Mouse (Mus musculus) thymus, adult 2 months (tissue): ENCODE data around the gene Txndc11. TPM values are rescaled to one million over a fixed set of nuclear protein-coding genes. Genes with fewer than 3 reads are reported as not detected.

Source experiments
- DNase-seq: peaks from one replicate; pipeline ENCODE4 v3.0.0; 2021
- H3K27ac ChIP-seq: fragments of 200-500 bp; 2 replicates; pipeline ENCODE4 v1.5.1; 2012; ENCODE audit warnings: low read length, control low read depth; ENCODE audit not compliant: control insufficient read depth, insufficient read depth
- H3K27me3 ChIP-seq: fragments of 200-500 bp; 2 replicates; pipeline ENCODE4 v1.6.1; 2012; ENCODE audit warnings: mild to moderate bottlenecking, low read length, moderate library complexity, mixed read lengths; ENCODE audit not compliant: control insufficient read depth, insufficient read depth
- H3K36me3 ChIP-seq: fragments of 200-500 bp; 2 replicates; pipeline ENCODE4 v1.6.1; 2012; ENCODE audit warnings: mild to moderate bottlenecking, low read length, moderate library complexity; ENCODE audit not compliant: control insufficient read depth, insufficient read depth
- H3K4me1 ChIP-seq: fragments of 200-500 bp; replicated peaks from 2 replicates; pipeline ENCODE4 v1.6.1; 2012; ENCODE audit warnings: low read length; ENCODE audit not compliant: control insufficient read depth, insufficient read depth
- H3K4me3 ChIP-seq: fragments of 200-500 bp; 2 replicates; pipeline ENCODE4 v1.5.1; 2012; ENCODE audit warnings: mild to moderate bottlenecking, low read length, control low read depth, moderate library complexity; ENCODE audit not compliant: control insufficient read depth, insufficient read depth
- CTCF ChIP-seq: fragments of 200-500 bp; IDR thresholded peaks from 2 replicates; pipeline ENCODE4 v1.5.1; 2012; ENCODE audit warnings: mild to moderate bottlenecking, control low read depth, low read length, moderate library complexity, borderline replicate concordance; ENCODE audit not compliant: control insufficient read depth, poor library complexity, insufficient read depth; ENCODE audit errors: extremely low read depth
- POLR2A ChIP-seq: fragments of 200-500 bp; IDR thresholded peaks from 2 replicates; pipeline ENCODE4 v1.6.1; 2012; ENCODE audit warnings: mild to moderate bottlenecking, low read length, control low read depth, moderate library complexity; ENCODE audit not compliant: control insufficient read depth, poor library complexity, insufficient read depth; ENCODE audit errors: extremely low read depth
- WGBS: fragments of 180-500 bp; shearing (Covaris S2); methylation state at CpG from one replicate; pipeline ENCODE4 v1.1.7; 2018; 5-methylcytosine and 5-hydroxymethylcytosine counted together
- polyA plus RNA-seq: library from polyadenylated mRNA; depleted of rRNA; stranded (reverse); fragments of >200 nt; gene quantifications from 2 replicates; pipeline ENCODE4 v1.2.3, GENCODE M21; 2012

The Txndc11 gene
- polyA plus RNA-seq, 1 experiment, result 35.1 TPM

- 45% methylated on average over 5 of the region's 5 CpGs for WGBS
These were observed 47.4 kb downstream of the Txndc11 start for GRCm38 (mm10) chr16:11086856-11087588.

DNA sequence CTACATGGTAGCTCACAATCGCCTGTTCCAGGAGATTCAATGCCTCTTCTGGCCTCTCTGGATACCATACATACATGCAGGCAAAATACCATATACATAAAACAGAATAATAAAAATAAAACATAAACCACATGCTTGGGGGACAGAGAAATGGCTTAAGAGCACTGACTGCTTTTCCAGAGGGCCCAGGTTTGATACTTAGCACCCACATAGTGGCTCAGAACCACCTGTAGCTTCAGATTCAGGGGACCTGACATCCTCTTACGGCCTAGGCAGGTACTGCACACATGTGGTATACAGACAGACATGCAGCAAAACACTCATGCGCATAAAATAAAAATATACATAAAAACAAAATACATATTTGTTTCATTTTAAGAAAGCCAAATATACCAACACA lies 48.2 kb downstream of the Txndc11 start:
- no peaks in the 10 kb centered on the region for H3K4me1 ChIP-seq
- DNase-seq, result no peak
- H3K27ac ChIP-seq, result no peak overlapping the region
- 98% methylated on average over 3 of the region's 3 CpGs for WGBS
- H3K27me3 ChIP-seq, result no peaks in the 10 kb centered on the region
- peaks cover 43% of the 10 kb centered on the region for H3K36me3 ChIP-seq
- H3K4me3 ChIP-seq, result no peak overlapping the region
- TF ChIP-seq CTCF, result no peak
- no peak for TF ChIP-seq POLR2A

More at GRCm38 (mm10) chr16:11086856-11087588, 47.4 kb downstream of the Txndc11 start:
- Histone ChIP-seq H3K36me3 (peaks cover 43% of the 10 kb centered on the region), H3K27me3 (no peaks in the 10 kb centered on the region), H3K4me3 (no peak overlapping the region), H3K27ac (no peak overlapping the region), H3K4me1 (no peaks in the 10 kb centered on the region)
- no peak for DNase-seq
- no peak for TF ChIP-seq POLR2A
- TF ChIP-seq CTCF, result no peak

DNA sequence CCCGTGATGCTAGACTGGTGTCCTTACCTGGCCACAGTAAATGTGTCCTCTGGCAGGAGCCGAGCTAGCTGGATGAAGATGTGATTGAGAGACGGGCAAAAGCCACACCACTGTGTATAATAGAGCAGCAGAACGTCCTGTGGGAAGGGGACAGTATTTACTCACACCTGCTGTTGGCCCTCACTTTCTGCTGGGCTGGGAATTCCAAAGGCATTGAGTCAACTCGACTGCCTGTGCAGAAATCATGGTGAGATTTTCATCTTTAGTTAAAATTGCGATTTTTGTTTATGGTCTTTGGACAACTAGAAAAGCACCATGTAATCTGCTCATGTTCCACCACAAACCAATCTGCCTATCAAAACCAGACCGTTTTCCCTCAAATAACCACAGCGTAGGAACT lies 50.3 kb downstream of the Txndc11 start:
- Histone ChIP-seq H3K36me3 (peaks cover 40% of the 10 kb centered on the region), H3K4me1 (no peaks in the 10 kb centered on the region), H3K4me3 (no peak overlapping the region), H3K27me3 (no peaks in the 10 kb centered on the region), H3K27ac (no peak overlapping the region)
- no peak for DNase-seq
- WGBS, result 97% methylated on average over 8 of the region's 8 CpGs
- no peak for TF ChIP-seq POLR2A
- no peak for TF ChIP-seq CTCF

GRCm38 (mm10) chr16:11078216-11078869 lies 56.1 kb downstream of the Txndc11 start:
- no peak for TF ChIP-seq CTCF
- no peak for TF ChIP-seq POLR2A
- no peaks in the 10 kb centered on the region for H3K27me3 ChIP-seq
- no peak for DNase-seq
- H3K4me1 ChIP-seq, result peaks cover 15% of the 10 kb centered on the region
- H3K36me3 ChIP-seq, result peaks cover 32% of the 10 kb centered on the region
- WGBS, result 44% methylated on average over 3 of the region's 3 CpGs
- no peak overlapping the region for H3K4me3 ChIP-seq
- H3K27ac ChIP-seq, result peak overlapping the region; percentile 77

- DNase-seq, result no peak
These were observed 56.7 kb downstream of the Txndc11 start for GRCm38 (mm10) chr16:11077601-11078201.

DNA sequence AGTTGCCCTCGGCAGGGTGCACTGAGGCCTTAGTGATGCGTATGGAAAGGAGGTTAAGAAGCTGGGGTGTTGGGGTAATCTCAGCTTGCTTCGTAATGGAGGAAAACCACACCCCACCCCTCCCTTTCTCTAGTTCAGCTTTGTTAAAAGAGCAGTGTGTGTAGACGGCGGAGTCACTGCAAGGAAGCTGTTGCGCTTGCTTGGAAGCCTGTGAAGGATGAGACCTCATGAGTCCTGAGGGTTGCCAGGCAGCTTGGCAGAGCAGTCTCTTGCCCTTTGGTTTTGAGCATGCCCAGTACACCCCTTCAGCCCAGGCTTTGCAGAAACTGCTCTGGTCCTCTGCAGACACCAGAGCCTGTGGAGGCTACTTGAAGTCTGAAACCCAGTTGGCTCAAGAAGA lies 61.4 kb downstream of the Txndc11 start:
- 15% methylated on average over 6 of the region's 6 CpGs for WGBS
- peak; percentile 43 for DNase-seq
- Histone ChIP-seq H3K27me3 (no peaks in the 10 kb centered on the region), H3K4me3 (no peak overlapping the region), H3K4me1 (peaks cover 53% of the 10 kb centered on the region), H3K36me3 (peaks cover 10% of the 10 kb centered on the region), H3K27ac (peak overlapping the region; percentile 75; the same call in 1 of the 2 replicates)
- TF ChIP-seq POLR2A (no peak), CTCF (0 out of 2 replicates have a peak, but pooled peaks have one; percentile 4)

More at GRCm38 (mm10) chr16:11077601-11078201, 56.7 kb downstream of the Txndc11 start:
- peaks cover 25% of the 10 kb centered on the region for H3K36me3 ChIP-seq
- WGBS, result 60% methylated on average over 9 of the region's 9 CpGs
- no peaks in the 10 kb centered on the region for H3K27me3 ChIP-seq
- no peak for TF ChIP-seq POLR2A
- no peak for TF ChIP-seq CTCF
- peaks cover 21% of the 10 kb centered on the region for H3K4me1 ChIP-seq
- H3K4me3 ChIP-seq, result no peak overlapping the region
- H3K27ac ChIP-seq, result peak overlapping the region; percentile 31; the same call in 1 of the 2 replicates
